Mouse (Mus musculus) cerebellum, adult (tissue): ENCODE results near the gene Cep112.
A peak's percentile ranks its signal among the peaks of the same experiment; 100 is the strongest.

ENCODE experiments used
- ATAC-seq: cut with Nextera tagmentation; 2 replicates; pipeline ENCODE4 v1.9.2; 2017; ENCODE audit warnings: mild to moderate bottlenecking, moderate library complexity, mixed read lengths; ENCODE audit not compliant: insufficient number of reproducible peaks, low FRiP score, low TSS enrichment

The Cep112 gene

DNA sequence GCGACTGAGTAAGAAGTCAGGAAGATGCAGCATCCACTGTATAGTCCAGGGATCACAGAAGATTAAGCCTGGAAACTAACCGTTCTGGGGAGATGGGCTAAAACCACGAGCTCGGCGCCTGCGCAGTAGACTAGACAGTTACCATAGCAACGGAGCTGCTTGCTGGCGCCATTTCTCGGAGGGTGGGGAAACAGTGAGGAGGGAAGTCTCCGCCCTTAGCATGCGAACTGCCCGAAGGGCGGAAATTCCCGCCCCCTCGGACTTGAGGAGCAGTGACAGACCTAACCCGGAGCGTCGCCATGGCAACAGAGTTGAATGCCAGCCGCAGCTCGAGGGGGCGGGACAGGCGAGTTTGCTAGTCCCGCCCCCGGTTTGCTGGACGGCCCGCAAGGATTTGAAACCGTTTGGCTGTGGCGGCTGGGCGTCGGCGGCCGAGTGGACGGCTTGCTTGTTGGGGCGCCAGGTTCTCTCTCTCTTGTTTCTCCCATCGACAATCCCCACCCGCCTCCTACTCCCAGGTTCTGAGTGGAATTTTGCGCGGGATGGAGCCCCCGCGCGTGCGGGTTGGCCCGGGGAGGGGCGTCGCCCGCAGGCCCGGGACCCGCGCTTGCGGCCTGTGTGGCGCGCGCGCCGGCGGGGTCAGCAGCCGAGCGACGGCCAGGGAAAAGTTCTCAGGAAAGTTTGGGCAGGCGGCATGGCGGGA is at the start of gene Cep112:
TSS of gene Cep112 (plus strand) at position 304 of the 703 bp plus-strand sequence.
- ATAC-seq = peak; percentile 94

DNA sequence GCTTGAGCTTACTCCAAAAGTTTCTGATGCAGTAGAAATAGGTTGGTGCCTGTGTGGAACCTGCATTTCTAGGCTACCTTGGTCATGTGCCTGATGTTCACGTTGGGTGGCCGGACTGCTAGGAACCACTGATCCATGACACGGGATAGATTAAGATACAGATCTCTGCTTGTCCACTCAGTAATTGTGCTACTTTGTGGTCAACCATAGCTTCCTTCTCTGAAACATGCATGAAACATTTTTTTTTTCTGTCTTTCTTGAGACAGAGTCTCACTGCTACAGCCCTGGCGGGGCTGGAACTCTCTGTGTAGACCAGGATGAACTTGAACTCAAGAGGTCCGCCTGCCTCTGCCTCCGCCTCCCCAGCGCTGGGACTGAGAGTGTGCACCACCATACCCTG is 48.2 kb upstream of the Cep112 start:
- no peak for ATAC-seq

DNA sequence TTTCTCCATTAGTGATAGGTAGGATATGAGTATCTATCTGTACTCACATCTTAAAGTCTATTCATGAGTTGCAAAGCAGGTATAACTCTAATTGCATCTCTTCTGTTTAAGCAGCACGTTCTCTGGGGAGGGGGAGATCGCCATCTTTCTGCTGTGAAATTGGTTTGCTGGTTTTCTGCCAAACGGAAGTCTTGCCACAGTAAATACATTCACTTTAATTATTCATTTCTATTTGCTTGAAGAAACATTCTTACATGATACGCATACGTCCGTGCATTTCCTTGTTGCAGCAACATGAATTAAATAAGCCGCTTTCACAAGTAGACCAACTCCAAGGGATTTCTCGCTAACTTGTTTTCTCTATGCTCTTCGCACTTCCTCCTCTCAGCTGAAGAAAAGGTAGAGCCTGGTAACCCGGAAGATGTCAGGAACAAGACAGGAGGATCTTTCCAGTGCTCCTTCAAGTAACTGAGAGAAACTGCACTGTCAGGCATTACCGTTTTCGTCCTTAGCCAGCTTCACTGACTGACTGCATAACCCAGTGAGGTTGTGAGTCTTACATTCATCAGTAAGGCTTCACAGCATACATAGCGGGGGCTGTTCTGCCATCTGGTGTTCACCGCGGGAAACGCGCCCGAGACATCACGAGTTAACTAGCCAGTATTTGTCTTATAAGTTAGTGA is 47.2 kb upstream of the Cep112 start:
- ATAC-seq = peak; percentile 78

DNA sequence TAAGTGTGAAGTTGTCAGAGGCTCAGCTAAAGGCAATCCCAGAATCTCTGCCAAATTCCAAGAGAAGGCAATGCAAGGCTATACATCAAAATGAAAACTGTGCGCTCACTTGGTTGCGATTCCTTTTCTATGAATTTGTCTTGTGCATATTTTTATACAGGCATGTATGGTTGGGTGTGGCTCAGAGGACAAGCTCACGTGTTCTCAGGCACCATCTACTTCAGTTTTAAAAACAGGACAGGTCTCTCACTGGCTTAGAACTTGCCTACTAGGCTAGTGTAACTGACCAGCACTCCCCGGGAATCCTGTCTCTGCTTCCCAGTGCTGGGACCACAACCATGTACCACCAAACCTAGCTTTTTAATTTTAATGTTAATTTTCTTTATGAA is 46.6 kb upstream of the Cep112 start:
- no peak for ATAC-seq

DNA sequence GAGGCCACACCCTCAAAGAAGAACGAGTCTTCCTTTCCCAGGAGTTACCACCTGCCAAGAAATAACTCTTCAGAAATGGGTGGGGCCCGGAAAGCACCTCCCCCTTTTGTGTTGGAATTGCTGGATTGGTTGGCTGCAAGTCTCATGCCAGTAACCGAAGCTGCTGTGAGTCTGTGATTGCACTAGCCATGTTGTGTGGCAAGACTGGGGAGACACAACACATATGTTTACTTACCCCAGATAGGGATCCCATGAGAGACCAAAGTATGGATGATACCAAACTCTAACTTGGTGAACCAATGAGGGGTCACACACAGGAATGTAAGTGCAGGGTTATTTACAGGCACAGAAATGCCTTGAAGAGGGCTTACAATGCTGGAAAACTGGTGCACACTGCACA is 42.3 kb upstream of the Cep112 start:
- ATAC-seq = no peak

DNA sequence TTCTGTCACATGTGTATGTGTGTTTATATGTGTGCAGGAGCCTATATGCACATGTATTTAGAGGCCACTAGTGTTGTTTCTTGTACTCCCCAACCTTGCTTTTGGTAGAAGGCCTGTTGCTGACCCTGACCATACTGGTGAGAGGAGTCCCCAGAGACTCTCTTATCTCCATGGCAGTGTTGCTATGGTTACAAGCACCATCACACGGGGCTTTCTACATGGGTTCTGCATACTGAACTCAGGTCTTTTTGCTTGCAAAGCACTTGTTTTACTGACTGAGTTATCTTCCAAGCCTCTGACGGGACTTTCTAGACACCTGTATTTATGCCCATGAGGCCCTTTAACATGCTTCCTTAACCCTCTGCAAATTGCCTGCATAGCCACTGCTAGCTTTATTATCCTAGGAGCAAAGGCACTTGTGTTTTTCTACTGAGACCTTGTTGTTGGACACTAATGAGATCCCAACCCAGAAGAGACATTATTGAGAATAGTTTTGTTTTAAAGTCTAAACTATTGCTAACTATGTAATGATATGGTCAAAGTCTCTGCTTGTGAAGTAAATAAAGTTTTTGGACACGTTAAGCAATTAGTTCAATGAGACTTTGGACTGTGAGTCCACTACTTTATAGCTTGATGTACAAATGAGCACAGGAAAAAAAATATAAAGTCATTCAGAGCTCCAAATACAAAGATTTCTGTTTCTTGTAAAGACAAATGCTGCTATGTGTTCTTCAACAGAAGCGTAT is 39.9 kb upstream of the Cep112 start:
- no peak for ATAC-seq

DNA sequence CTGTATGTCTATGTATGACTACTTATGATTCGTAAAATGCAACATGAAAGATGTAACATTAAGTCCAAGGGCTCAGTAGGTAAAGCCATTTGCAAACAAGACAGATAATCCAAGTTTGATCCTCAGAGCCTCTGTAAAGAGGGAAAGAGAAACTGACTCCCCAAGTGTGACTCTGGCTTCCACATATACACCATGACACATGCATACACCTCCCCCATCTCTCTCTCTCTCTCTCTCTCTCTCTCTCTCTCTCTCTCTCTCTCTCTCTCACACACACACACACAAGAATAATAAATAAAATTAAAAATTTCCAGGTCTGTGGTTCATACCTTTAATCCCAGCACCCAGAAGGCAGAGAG is 39.3 kb upstream of the Cep112 start:
- no peak for ATAC-seq

DNA sequence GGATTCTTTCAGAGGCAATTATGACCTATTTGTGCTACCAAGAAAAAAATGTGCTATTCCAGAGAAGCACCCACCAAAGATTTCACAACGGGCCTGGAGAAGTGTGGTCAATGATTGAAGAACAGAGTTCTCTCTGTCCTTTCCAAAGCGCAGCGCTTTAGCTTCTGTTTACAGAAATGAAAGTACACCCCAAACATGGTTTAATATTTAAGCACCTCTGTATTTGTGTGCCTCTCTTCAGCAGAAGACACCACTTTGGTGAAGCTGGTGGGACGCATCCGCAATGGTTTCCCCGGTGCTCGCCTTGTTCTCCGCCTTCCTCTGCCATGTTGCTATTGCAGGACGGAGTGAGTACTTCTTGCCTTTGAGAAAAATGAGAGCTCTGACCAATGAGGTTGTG is 29.9 kb upstream of the Cep112 start:
- ATAC-seq = no peak

DNA sequence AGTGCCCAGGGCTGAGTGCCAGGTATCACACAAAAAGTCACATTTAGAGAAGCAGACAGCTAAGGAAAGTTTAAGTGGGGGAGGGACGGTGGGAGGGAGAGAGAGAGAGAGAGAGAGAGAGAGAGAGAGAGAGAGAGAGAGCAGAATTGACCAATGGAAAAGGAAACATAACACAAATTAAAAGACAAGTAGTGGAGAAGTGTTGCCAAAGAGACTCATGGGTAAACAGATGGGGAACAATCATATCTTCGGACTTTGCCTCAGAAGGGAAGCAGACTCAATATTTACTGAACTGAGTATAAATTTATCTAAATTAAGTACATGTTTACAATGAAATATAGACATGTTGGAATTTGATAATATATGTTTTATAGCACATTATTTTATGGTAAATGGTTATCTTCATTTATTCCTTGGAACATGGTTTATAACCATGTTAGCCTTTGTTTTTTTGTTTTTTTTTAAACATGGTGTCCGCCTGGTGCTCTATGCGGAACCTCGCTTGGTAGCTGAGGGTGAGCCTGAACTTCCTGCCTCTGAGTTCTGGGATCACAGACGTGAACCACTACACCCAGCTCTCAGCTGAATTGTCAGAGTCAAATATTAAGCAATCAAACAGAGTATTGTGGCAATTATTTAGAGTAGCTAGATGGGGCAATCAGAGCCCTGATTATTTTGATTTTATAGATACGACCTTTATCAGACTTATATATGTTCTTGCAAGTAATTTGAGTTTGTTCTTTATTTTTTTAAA is 28.7 kb upstream of the Cep112 start:
- ATAC-seq = no peak

DNA sequence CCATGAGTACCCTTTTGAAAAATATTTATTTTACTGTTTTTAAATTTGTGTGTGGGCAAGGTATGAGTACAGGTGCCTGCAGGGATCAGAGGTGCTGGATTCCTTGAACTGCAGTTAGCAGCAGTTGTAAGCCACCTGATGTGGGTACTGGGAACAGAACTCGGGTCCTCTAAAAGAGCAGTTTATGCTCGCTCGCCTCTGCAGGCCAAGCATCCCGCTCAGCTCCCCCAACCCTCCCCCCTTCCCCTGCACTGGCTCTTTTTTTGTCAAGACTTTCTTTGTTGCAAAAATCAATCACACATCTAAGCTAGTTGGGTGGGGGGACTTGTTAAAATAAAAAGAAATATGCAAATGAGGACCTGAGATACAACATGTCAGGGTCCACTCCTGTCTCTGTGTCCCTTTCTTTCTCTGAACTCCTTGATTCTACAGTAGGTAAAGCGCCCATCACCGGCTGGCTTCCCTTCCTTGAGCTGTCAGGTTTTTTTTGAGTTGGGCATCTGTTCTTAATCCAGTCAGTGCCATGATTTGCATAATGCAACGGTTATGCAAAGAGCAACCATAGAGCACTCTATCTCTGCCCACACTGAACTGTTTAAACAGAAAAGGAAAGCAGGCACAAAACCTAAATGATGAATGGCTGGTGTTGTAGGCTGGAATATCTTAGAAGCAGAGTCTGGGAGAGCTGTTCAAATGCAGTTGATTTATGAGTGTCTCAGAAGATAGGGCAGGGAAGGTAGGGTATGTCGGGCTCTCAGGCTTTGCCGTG is 14.9 kb upstream of the Cep112 start:
- no peak for ATAC-seq

DNA sequence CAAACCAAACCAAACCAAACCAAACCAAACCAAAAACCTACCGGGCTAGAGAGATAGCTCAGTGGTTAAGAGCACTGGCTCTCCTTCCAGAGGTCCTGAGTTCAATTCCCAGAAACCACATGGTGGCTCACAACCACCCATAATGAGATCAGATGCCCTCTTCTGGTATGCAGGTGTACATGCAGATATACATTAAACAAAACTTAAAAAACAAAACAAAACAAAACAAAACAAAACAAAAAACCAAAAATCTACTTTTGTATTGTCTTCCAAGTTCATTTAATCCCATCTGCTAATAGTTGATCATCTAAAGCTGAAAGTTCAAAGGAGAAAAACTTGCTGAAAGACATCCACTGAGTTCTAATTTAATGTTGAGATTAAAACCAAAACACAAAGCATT is 8.6 kb upstream of the Cep112 start:
- no peak for ATAC-seq

DNA sequence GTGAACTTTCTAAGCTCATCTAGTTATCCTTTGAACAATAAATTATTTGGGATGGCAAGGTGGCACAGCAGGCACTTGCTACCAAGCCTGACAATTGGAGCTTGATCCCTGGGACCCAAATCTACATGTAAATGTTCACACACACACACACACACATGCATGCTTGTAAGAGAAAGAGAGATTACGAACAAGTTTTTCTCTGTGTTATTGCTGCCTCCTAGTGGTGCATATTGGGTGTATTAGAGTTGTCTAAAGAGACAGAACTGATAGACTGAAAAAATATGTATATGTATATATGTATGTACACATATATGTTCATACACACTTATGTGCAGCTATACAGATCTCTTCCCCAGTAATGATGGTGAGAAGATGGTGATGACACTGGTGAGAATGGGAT is 6.5 kb upstream of the Cep112 start:
- no peak for ATAC-seq

DNA sequence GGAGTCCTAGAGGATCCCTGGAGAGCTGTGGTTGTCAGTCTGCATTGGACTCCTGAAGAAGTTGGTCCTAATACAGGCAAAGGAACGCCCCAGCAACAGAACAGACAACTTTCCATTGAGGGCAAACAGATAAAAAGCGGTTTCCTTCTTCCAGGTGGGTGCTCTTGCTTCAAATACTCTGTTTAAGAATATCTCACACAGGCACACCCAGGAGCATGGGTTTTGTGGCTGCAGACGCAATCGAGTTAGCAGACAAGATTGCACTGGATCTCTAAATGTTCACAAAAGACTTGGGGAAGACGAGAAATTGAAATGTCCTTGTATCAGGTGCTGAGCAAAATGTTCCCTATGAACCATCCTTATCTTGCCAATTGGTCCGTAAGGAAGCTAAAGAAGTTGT is 5.8 kb upstream of the Cep112 start:
- no peak for ATAC-seq

DNA sequence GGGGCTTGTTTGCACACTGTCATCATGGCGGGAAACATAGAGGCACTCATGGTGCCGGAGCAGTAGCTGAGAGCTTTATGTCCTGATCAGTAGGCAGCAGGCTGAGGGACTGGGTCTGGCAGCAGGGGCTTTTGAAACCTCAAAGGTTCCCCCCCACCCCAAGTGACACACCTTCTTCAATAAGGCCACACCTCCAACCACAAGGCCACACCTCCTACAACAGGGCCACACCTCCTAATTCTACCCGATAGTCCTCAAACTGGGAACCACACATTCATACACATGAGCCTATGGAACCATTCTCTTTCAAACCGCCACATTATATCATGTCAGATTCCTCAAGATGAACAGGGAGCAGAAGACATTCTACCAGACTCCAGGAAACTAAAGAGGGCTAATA is 4.2 kb upstream of the Cep112 start:
- ATAC-seq = no peak

DNA sequence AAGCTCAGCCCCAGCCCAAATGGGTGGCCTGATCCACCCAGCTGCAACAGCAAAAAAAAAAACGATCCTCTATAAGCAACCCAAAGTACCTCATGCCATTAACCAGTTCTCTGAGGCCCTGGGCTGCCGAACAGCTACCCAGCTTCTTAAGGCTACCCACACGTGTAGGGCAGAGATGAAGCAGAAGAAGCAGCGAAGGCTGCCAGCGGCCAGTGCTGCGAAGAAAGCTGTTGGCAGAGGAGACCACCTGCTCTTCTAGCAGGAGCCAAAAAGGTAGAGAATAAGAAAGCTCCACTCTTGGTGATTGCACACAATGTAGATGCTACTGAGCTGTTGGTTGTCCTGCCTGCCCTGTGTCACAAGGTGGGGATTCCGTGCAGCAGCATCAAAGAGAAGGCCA is 1.8 kb upstream of the Cep112 start:
- ATAC-seq = no peak

DNA sequence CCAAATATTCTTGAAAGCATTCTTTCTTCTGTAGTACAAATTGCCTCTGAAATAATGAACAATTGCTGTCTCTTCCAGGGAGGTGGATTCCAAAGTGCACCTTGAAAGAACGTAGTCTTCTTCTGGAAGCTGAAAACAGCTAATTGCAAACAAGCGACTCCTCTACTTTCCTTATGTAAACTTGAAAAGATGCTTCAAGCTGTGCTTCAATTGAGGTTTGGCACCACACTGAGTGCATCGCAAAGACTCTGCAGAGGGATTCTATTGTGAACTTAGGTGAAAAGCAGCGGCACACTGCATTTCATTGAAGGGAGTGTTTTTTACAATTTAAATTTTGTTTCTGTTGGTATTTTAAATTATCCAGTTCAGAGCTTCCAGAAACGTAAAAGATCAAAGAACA is 881 bp upstream of the Cep112 start:
- no peak for ATAC-seq

DNA sequence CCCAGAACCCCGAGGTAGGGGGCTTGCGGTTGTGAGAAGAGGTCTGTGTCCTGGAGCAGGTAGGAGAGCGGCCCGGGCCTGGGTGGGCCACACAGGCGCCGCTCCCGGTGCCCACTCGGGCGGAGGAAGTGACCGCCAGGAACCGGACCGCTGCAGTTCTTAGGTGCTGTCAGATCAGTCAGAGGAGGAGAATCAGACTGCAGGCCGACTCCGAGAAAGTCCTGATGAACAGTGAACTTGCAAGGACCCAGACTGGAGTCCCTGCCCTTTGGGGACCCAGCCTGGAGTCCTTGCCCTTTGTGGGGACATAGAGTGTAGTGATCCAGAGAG is 565 bp downstream of the Cep112 start:
- 0 out of 2 replicates have a peak, but pooled peaks have one; percentile 22 for ATAC-seq

DNA sequence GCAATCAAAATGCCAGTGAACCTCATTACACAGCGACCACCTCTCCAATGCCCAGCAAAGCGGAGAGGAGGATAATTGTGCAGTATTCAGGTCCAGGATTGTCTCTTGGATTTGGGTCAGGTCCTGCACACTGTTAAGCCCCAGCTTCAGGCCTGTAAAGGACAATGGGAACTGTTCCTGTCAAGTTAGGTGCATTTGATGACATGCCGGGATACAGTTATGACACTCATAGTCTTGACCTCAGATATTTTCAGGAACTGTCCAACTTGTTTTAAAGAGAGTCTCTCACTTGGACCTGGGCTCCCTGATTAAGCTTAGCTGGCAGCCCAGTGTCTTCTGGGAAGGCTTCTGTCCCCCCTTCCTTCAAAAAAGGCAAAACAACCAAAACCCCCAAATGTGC is 1.1 kb downstream of the Cep112 start:
- ATAC-seq = no peak

DNA sequence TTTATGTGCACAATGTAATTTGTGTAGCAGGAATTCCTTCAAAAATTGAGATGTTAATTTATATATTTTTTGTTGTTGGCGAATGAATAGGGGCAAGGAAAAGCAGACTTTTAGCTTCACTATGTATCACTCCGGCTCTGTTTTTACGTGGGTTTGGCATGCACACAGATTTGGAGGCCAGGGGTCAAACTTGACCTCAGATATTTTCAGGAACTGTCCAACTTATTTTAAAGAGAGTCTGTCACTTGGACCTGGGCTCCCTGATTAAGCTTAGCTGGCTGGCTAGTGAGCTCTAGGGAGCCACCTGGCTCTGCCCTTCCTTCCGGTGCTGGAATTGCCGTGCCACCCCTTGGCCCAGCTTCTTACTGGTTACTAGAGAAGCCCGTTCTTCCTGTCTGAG is 2.2 kb downstream of the Cep112 start:
- no peak for ATAC-seq

DNA sequence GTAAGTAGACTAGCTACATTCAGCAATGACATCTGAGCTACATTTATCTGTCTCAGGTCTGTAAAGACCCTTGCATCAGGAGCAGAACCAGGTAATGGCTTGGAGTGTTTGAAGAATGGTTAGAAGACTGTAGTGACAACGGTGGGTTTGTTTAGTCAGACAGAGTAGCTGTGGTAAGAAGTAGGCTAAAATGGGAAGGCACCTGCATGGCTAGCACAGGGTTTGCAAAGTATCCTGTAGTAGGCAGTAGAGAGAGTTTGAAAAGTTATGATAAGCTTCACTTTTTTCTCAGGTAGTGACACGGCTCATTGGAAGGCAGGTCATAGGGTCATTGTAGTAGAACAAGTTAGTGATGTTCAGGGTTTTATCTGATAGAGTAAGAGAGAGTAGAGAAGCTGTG is 4.1 kb downstream of the Cep112 start:
- no peak for ATAC-seq
